In the genomic region with DNA sequence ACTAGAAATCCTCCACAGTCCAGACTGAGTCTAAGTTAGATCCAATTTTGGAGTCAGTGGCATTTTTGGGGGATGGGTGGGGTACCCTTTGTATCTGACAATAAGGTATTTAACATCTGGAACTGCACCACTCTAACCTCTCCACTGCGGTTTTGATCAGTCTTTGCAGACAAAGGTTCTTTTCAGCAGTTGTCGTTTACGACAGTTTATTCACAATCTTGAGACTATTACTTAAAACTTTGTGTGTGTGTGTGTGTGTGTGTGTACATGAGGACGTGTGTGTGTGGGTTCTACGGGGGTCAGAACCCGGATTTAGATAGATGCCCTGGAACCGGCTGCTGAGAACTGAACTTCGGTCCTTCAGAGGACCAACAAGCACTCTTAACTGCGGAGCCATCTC, we compare ENCODE assay signal across 8 mouse cellular contexts. TPM values are rescaled to one million over a fixed set of nuclear protein-coding genes. Genes with fewer than 3 reads are reported as not detected.
DNase-seq lines count a peak whose midpoint lies in the region; ATAC-seq and TF ChIP-seq lines count a peak whose summit lies in the region.

No protein-coding gene starts in this region.

- H3K9ac ChIP-seq in intestine, embryonic 14.5 days (ENCODE audit: low read length): peak overlapping the region; percentile 94
- H3K9ac ChIP-seq in stomach, postnatal 0 days (ENCODE audit: low read length): peak overlapping the region; percentile 65

- no peaks in the 10 kb centered on the region for H3K36me3 ChIP-seq in intestine, embryonic 14.5 days (ENCODE audit: control insufficient read depth, insufficient read depth, low read length)
- H3K36me3 ChIP-seq in stomach, postnatal 0 days (ENCODE audit: control insufficient read depth, insufficient read depth, low read length): no peaks in the 10 kb centered on the region

- H3K4me1 ChIP-seq in intestine, embryonic 14.5 days (replicated peaks; ENCODE audit: control insufficient read depth, insufficient read depth, low read length): peaks cover 9% of the 10 kb centered on the region
- H3K4me1 ChIP-seq in stomach, postnatal 0 days (replicated peaks; ENCODE audit: control insufficient read depth, insufficient read depth): no peaks in the 10 kb centered on the region

- TF ChIP-seq EP300 in stomach, postnatal 0 days (optimal IDR thresholded peaks at IDR 0.05): no peak

- peak overlapping the region; percentile 72 for H3K4me2 ChIP-seq in intestine, embryonic 14.5 days (ENCODE audit: low read length)
- peak overlapping the region; percentile 58 for H3K4me2 ChIP-seq in stomach, postnatal 0 days (replicated peaks; ENCODE audit: low read depth)

- no peak for TF ChIP-seq CTCF in layer of hippocampus, adult 2 months (conservative IDR thresholded peaks at IDR 0.05)
- TF ChIP-seq CTCF in stomach, postnatal 0 days (IDR thresholded peaks at IDR 0.05; ENCODE audit: low read depth): no peak

- peak overlapping the region; percentile 99 for H3K27ac ChIP-seq in layer of hippocampus, adult 2 months
- H3K27ac ChIP-seq in intestine, embryonic 14.5 days (ENCODE audit: low read depth): peak overlapping the region; percentile 96
- peak overlapping the region; percentile 98 for H3K27ac ChIP-seq in stomach, postnatal 0 days (replicated peaks)

- DNase-seq in layer of hippocampus, adult 2 months (ENCODE audit: low spot score in 2 of 2): peak in 1 of 2 experiments; percentile 14
- no peak for DNase-seq in layer of hippocampus, adult 11-12 months (ENCODE audit: low spot score)
- peak; percentile 62 for DNase-seq in MEL-GATA-1-ER (ENCODE audit: extremely low read depth, low read depth)
- peak; percentile 46 for DNase-seq in fibroblast of lung, adult 2 months (ENCODE audit: low read depth)
- DNase-seq in intestine, embryonic 14.5 days (ENCODE audit: low spot score): peak; percentile 60
- DNase-seq in lung, postnatal 36 days: peak; percentile 25
- no peak for DNase-seq in stomach, postnatal 0 days (ENCODE audit: low spot score)
- DNase-seq in testis, postnatal 10 days (ENCODE audit: low spot score): no peak

- H3K27me3 ChIP-seq in intestine, embryonic 14.5 days (replicated peaks; ENCODE audit: control insufficient read depth, insufficient read depth, low read length): no peaks in the 10 kb centered on the region
- H3K27me3 ChIP-seq in stomach, postnatal 0 days (ENCODE audit: control insufficient read depth, insufficient read depth, low read length): no peaks in the 10 kb centered on the region

- ATAC-seq in intestine, embryonic 14.5 days (replicated peaks; ENCODE audit: low FRiP score, low TSS enrichment, low read depth): no peak; the same call in 1 of the 2 replicates
- no peak; the same call in 1 of the 2 replicates for ATAC-seq in stomach, postnatal 0 days (ENCODE audit: low FRiP score, low TSS enrichment)

- 14% methylated on average over 9 of the region's 9 CpGs for WGBS in intestine, embryonic 14.5 days
- 14% methylated on average over 9 of the region's 9 CpGs for WGBS in stomach, postnatal 0 days

- peak overlapping the region; percentile 95 for H3K4me3 ChIP-seq in layer of hippocampus, adult 2 months
- peak overlapping the region; percentile 97 for H3K4me3 ChIP-seq in intestine, embryonic 14.5 days (ENCODE audit: low read depth, low read length)
- H3K4me3 ChIP-seq in stomach, postnatal 0 days (ENCODE audit: low read depth, low read length): peak overlapping the region; percentile 96

- H3K9me3 ChIP-seq in intestine, embryonic 14.5 days (ENCODE audit: control insufficient read depth, low read length): no peaks in the 10 kb centered on the region
- H3K9me3 ChIP-seq in stomach, postnatal 0 days (ENCODE audit: control insufficient read depth, low read length): no peaks in the 10 kb centered on the region

RNA-seq across cellular contexts. Expression of gene Ranbp2, which starts 0.9 kb away (rescaled TPM):
- 10 to 100 TPM; 78.2 to 81.5 TPM for total RNA-seq in layer of hippocampus, adult 2 months (2021)
- 36.4 and 37.6 TPM in 2 replicates for polyA plus RNA-seq in intestine, embryonic 14.5 days (2014; fragmentation: Nextera tagmentation; extraction: Ambion mirVana)
- 8.9 and 9.0 TPM in 2 replicates for polyA plus RNA-seq in stomach, postnatal 0 days (2015; fragmentation: Nextera tagmentation; extraction: Ambion mirVana)

RNA-seq across cellular contexts. Expression of gene Ccdc138, which starts 51.9 kb away (rescaled TPM):
- 1 to 10 TPM; 4.2 to 5.1 TPM for total RNA-seq in layer of hippocampus, adult 2 months (2021)
- polyA plus RNA-seq in intestine, embryonic 14.5 days (2014; fragmentation: Nextera tagmentation; extraction: Ambion mirVana): 7.9 and 9.1 TPM in 2 replicates
- 2.2 TPM in 2 replicates for polyA plus RNA-seq in stomach, postnatal 0 days (2015; fragmentation: Nextera tagmentation; extraction: Ambion mirVana)

Comparison
In these comparisons a context has a peak if more than half of its experiments do, and no peak if none do; other contexts are left out.
1. DNase-seq: peak in MEL-GATA-1-ER (single experiment), fibroblast of lung, adult 2 months (single experiment), intestine, embryonic 14.5 days (single experiment) and lung, postnatal 36 days (single experiment); none in layer of hippocampus, adult 11-12 months (single experiment), stomach, postnatal 0 days (single experiment) and testis, postnatal 10 days (single experiment).
2. Peak in every context shown above with its lines, with median percentiles within 50 percentile points of each other: H3K27ac ChIP-seq and H3K4me3 ChIP-seq.